Mouse (Mus musculus) midbrain, postnatal 0 days (tissue): Measurements from ENCODE around the gene Robo2. TPM values are rescaled to one million over a fixed set of nuclear protein-coding genes. Genes with fewer than 3 reads are reported as not detected.

Experiments
- ATAC-seq: fragments of 200-750 bp; cut with Nextera tagmentation; 2 replicates; pipeline ENCODE4 v1.8.0; 2017; ENCODE audit warnings: moderate number of reproducible peaks, mild to moderate bottlenecking, moderate TSS enrichment, moderate library complexity; ENCODE audit not compliant: low FRiP score
- DNase-seq: peaks from one replicate; pipeline ENCODE4 v3.0.0-alpha.2; 2015; ENCODE audit warnings: low spot score
- H3K27ac ChIP-seq: fragments of 300-500 bp; sonication (generic); 2 replicates; pipeline ENCODE4 v1.5.1; 2014; ENCODE audit warnings: low read depth, mild to moderate bottlenecking, low read length, mixed read lengths
- H3K27me3 ChIP-seq: fragments of 300-500 bp; sonication (generic); 2 replicates; pipeline ENCODE4 v1.6.1; 2014; ENCODE audit warnings: low read length, control low read depth, mixed read lengths; ENCODE audit not compliant: insufficient read depth
- H3K36me3 ChIP-seq: fragments of 300-500 bp; sonication (generic); 2 replicates; pipeline ENCODE4 v1.6.1; 2014; ENCODE audit warnings: low read length, control low read depth, mixed read lengths; ENCODE audit not compliant: insufficient read depth
- H3K4me1 ChIP-seq: fragments of 300-500 bp; sonication (generic); 2 replicates; pipeline ENCODE4 v1.6.1; 2014; ENCODE audit warnings: mild to moderate bottlenecking, control low read depth, antibody characterized with exemption, low read length, mixed read lengths; ENCODE audit not compliant: insufficient read depth
- H3K4me2 ChIP-seq: fragments of 300-500 bp; sonication (generic); 2 replicates; pipeline ENCODE4 v1.6.1; 2014; ENCODE audit warnings: low read depth, mild to moderate bottlenecking, low read length, mixed read lengths; ENCODE audit not compliant: poor library complexity, severe bottlenecking
- H3K4me3 ChIP-seq: fragments of 300-500 bp; sonication (generic); 2 replicates; pipeline ENCODE4 v1.5.1; 2014; ENCODE audit warnings: low read depth, mild to moderate bottlenecking, low read length, moderate library complexity
- H3K9ac ChIP-seq: fragments of 300-500 bp; sonication (generic); replicated peaks from 2 replicates; pipeline ENCODE4 v1.6.1; 2014; ENCODE audit warnings: mild to moderate bottlenecking, low read length, moderate library complexity, mixed read lengths; ENCODE audit not compliant: poor library complexity, severe bottlenecking
- H3K9me3 ChIP-seq: fragments of 300-500 bp; sonication (generic); 2 replicates; pipeline ENCODE4 v1.6.1; 2016; ENCODE audit warnings: low read length, control low read depth
- CTCF ChIP-seq: IDR thresholded peaks from 2 replicates; pipeline ENCODE4 v1.5.1; 2016; ENCODE audit warnings: antibody characterized with exemption, mild to moderate bottlenecking
- WGBS: fragments of 180-500 bp; shearing (Covaris S2); extraction: QIAGEN DNeasy Blood & Tissue Kit; methylation state at CpG from one replicate; pipeline ENCODE4 v1.1.7; 2014; 5-methylcytosine and 5-hydroxymethylcytosine counted together
- polyA plus RNA-seq: library from polyadenylated mRNA; unstranded; fragments of >200 nt; fragmentation: Nextera tagmentation; extraction: Ambion mirVana; gene quantifications from 2 replicates; pipeline ENCODE4 v1.2.1, GENCODE M21; 2015
- total RNA-seq: library from RNA; depleted of rRNA; stranded (reverse); fragments of >200 nt; gene quantifications from 2 replicates; pipeline ENCODE4 v1.2.3, GENCODE M21; 2014

The Robo2 gene
- total and polyA plus RNA-seq, 2 experiments from 2014 or later, result 49.8 to 134 TPM

GRCm38 (mm10) chr16:74215791-74216190 lies 195.8 kb downstream of the Robo2 start:
- H3K4me1 ChIP-seq, result no peaks in the 10 kb centered on the region
- no peak overlapping the region for H3K4me2 ChIP-seq
- no peaks in the 10 kb centered on the region for H3K36me3 ChIP-seq
- no peak overlapping the region for H3K9ac ChIP-seq
- no peak overlapping the region for H3K4me3 ChIP-seq
- H3K9me3 ChIP-seq, result no peaks in the 10 kb centered on the region
- TF ChIP-seq CTCF, result no peak
- no peak overlapping the region for H3K27ac ChIP-seq
- DNase-seq, result no peak
- H3K27me3 ChIP-seq, result no peaks in the 10 kb centered on the region
- 92% methylated on average over 13 of the region's 13 CpGs for WGBS
- ATAC-seq, result no peak

DNA sequence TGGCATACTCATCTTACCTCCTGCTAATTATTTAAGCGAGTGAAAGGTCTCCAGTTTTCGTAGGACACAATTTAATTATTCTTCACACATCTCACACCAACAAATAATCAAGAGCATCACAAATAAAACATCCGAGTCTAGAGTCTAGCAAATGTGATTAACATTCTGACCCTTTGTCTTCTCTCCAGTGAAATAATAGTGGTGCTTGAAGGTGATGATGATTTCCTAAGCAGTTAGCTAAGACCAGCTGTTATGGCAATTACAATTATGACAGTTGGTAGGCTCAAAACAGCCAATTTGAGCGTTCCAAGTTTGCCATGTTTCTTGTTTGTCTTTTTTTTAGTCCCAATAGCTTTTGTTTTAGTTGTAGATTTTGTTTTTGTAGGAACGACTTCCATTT lies 210.9 kb downstream of the Robo2 start:
- Histone ChIP-seq H3K4me3 (no peak overlapping the region), H3K9me3 (no peaks in the 10 kb centered on the region), H3K27ac (no peak overlapping the region), H3K36me3 (no peaks in the 10 kb centered on the region), H3K4me1 (no peaks in the 10 kb centered on the region), H3K4me2 (no peak overlapping the region), H3K9ac (no peak overlapping the region), H3K27me3 (no peaks in the 10 kb centered on the region)
- no peak for ATAC-seq
- 84% methylated on average over 5 of the region's 5 CpGs for WGBS
- DNase-seq, result no peak
- no peak for TF ChIP-seq CTCF

GRCm38 (mm10) chr16:74200024-74200703 lies 211.5 kb downstream of the Robo2 start:
- DNase-seq, result no peak
- Histone ChIP-seq H3K36me3 (no peaks in the 10 kb centered on the region), H3K9ac (no peak overlapping the region), H3K9me3 (no peaks in the 10 kb centered on the region), H3K4me3 (no peak overlapping the region), H3K4me1 (no peaks in the 10 kb centered on the region), H3K4me2 (no peak overlapping the region), H3K27ac (no peak overlapping the region), H3K27me3 (no peaks in the 10 kb centered on the region)
- ATAC-seq, result no peak
- no peak for TF ChIP-seq CTCF
- 68% methylated on average over 1 of the region's 1 CpGs for whole genome bisulfite sequencing

DNA sequence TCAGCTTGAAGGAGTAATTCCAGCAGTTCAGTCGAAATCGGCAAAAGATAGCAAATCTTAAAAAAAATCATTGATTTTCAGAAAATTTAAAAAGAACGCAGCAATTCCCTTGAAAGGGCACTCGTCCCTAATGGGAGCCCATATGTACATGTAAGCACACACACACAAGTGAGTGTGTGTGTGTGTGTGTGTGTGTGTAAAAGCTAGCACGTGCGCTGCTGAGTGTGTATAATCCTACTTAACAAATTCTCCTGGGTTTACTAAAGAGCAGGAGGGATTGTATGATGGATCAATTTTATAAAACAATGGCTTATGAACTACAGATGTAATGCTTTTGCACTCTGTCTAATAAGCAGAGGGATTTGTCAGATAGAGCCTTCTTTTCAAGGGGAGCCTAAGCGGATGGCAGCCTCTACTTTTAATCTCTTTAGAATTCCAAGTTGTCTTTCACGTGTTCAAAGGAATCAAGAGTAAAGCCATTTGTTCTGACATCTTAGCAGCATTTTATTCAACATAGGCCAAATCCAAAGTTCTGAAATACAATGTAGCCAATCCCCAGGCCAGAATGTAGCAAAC lies 218.6 kb downstream of the Robo2 start:
- Histone ChIP-seq H3K27ac (no peak overlapping the region), H3K36me3 (no peaks in the 10 kb centered on the region), H3K4me3 (no peak overlapping the region), H3K4me2 (no peak overlapping the region), H3K4me1 (no peaks in the 10 kb centered on the region), H3K9ac (no peak overlapping the region), H3K9me3 (no peaks in the 10 kb centered on the region), H3K27me3 (no peaks in the 10 kb centered on the region)
- ATAC-seq (no peak), DNase-seq (no peak)
- 34% methylated on average over 8 of the region's 8 CpGs for WGBS
- TF ChIP-seq CTCF, result no peak

- no peaks in the 10 kb centered on the region for H3K27me3 ChIP-seq
- H3K9ac ChIP-seq, result no peak overlapping the region
- no peak overlapping the region for H3K4me3 ChIP-seq
- ATAC-seq, result no peak
- no peak overlapping the region for H3K4me2 ChIP-seq
- H3K36me3 ChIP-seq, result no peaks in the 10 kb centered on the region
- H3K27ac ChIP-seq, result no peak overlapping the region
- TF ChIP-seq CTCF, result no peak
- no peak for DNase-seq
- no peaks in the 10 kb centered on the region for H3K9me3 ChIP-seq
- no peaks in the 10 kb centered on the region for H3K4me1 ChIP-seq
- WGBS, result 76% methylated on average over 2 of the region's 2 CpGs
Observed at GRCm38 (mm10) chr16:74191621-74192020, 220.0 kb downstream of the Robo2 start.

DNA sequence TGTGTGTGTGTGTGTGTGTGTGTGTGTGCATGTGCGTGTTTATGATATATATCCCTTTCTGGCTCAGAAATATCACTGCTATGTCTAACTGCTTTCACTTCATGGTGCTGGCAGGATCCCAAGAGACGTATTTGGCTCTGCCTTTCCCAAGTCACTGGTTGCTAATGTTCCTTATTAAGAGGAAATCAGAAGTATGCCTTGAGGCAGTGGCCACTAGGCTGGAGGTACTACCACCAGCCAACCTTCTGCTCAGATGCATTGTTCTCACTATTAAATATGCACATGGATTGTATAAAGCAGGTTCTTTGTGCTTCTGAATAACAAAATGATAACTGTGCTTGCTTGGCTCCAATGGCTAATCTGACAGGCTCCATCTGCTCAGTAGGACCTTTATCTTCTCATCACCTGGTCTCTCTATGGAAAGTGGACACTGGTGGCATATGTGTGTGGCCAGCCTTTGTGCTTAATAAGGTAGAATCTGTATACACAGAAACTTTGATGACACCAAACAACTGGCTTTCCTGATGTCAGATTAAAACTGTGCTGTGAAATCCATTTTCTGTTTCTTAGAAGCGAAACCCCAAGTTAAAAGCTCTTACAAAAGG lies 229.0 kb downstream of the Robo2 start:
- ATAC-seq (no peak), DNase-seq (peak; percentile 54)
- Histone ChIP-seq H3K4me1 (no peaks in the 10 kb centered on the region), H3K9me3 (no peaks in the 10 kb centered on the region), H3K27ac (no peak overlapping the region), H3K9ac (no peak overlapping the region), H3K4me2 (no peak overlapping the region), H3K4me3 (no peak overlapping the region), H3K36me3 (no peaks in the 10 kb centered on the region), H3K27me3 (no peaks in the 10 kb centered on the region)
- no peak for TF ChIP-seq CTCF
- WGBS, result 67% methylated on average over 3 of the region's 3 CpGs
